Mouse (Mus musculus): Measurements from ENCODE around the gene Pptc7. TPM values are rescaled to one million over a fixed set of nuclear protein-coding genes. Genes with fewer than 3 reads are reported as not detected.
"Not testable (repeated sequence)": the region's sequence is repeated elsewhere in the genome, so short reads cannot be mapped to it uniquely, and the experiment has no call there.

The Pptc7 gene
- polyA plus RNA-seq, 1 experiment from 2014 or later: 7.9 TPM

GRCm38 (mm10) chr5:122306536-122306935 is 22.4 kb downstream of the Pptc7 start:
- no peaks in the 10 kb centered on the region for H3K27me3 ChIP-seq
- H3K36me3 ChIP-seq: peaks cover 12% of the 10 kb centered on the region
- WGBS: 78% methylated on average over 3 of the region's 3 CpGs
- 0 out of 2 replicates have a peak overlapping the region, but pooled peaks have one; percentile 22 for H3K27ac ChIP-seq
- no peaks in the 10 kb centered on the region for H3K9me3 ChIP-seq
- no peak overlapping the region for H3K9ac ChIP-seq
- H3K4me1 ChIP-seq: peaks cover 33% of the 10 kb centered on the region
- no peak overlapping the region for H3K4me2 ChIP-seq
- ATAC-seq (ENCODE audit: insufficient number of reproducible peaks, low FRiP score, low TSS enrichment, low read depth): no peak
- H3K4me3 ChIP-seq: no peak overlapping the region

- WGBS: 88% methylated on average over 8 of the region's 8 CpGs
- Histone ChIP-seq H3K27ac (no peak overlapping the region), H3K9ac (no peak overlapping the region), H3K4me2 (no peak overlapping the region), H3K4me1 (peaks cover 11% of the 10 kb centered on the region), H3K27me3 (no peaks in the 10 kb centered on the region), H3K4me3 (no peak overlapping the region), H3K9me3 (no peaks in the 10 kb centered on the region), H3K36me3 (peaks cover 33% of the 10 kb centered on the region)
- no peak for ATAC-seq (ENCODE audit: insufficient number of reproducible peaks, low FRiP score, low TSS enrichment, low read depth)
Observed at GRCm38 (mm10) chr5:122310699-122311098, 26.5 kb downstream of the Pptc7 start.

- H3K9ac ChIP-seq: no peak overlapping the region
- H3K4me2 ChIP-seq: no peak overlapping the region
- peaks cover 11% of the 10 kb centered on the region for H3K4me1 ChIP-seq
- H3K36me3 ChIP-seq: peaks cover 33% of the 10 kb centered on the region
- no peaks in the 10 kb centered on the region for H3K9me3 ChIP-seq
- no peaks in the 10 kb centered on the region for H3K27me3 ChIP-seq
- no peak overlapping the region for H3K27ac ChIP-seq
- 66% methylated on average over 7 of the region's 7 CpGs for WGBS
- H3K4me3 ChIP-seq: no peak overlapping the region
- no peak for ATAC-seq (ENCODE audit: insufficient number of reproducible peaks, low FRiP score, low TSS enrichment, low read depth)
Observed at GRCm38 (mm10) chr5:122311692-122312091, 27.5 kb downstream of the Pptc7 start.

- no peak overlapping the region for H3K4me2 ChIP-seq
- H3K9ac ChIP-seq: no peak overlapping the region
- no peaks in the 10 kb centered on the region for H3K9me3 ChIP-seq
- peaks cover 38% of the 10 kb centered on the region for H3K36me3 ChIP-seq
- peaks cover 11% of the 10 kb centered on the region for H3K4me1 ChIP-seq
- no peak for ATAC-seq (ENCODE audit: insufficient number of reproducible peaks, low FRiP score, low TSS enrichment, low read depth)
- no peak overlapping the region for H3K27ac ChIP-seq
- WGBS: 89% methylated on average over 4 of the region's 4 CpGs
- H3K4me3 ChIP-seq: no peak overlapping the region
- H3K27me3 ChIP-seq: no peaks in the 10 kb centered on the region
Observed at GRCm38 (mm10) chr5:122312346-122312745, 28.2 kb downstream of the Pptc7 start.

- H3K27ac ChIP-seq: no peak overlapping the region
- no peak overlapping the region for H3K4me2 ChIP-seq
- H3K4me3 ChIP-seq: no peak overlapping the region
- H3K9me3 ChIP-seq: no peaks in the 10 kb centered on the region
- H3K9ac ChIP-seq: no peak overlapping the region
- ATAC-seq (ENCODE audit: insufficient number of reproducible peaks, low FRiP score, low TSS enrichment, low read depth): no peak
- no peaks in the 10 kb centered on the region for H3K27me3 ChIP-seq
- WGBS: 90% methylated on average over 17 of the region's 17 CpGs
- peaks cover 39% of the 10 kb centered on the region for H3K36me3 ChIP-seq
- H3K4me1 ChIP-seq: peaks cover 11% of the 10 kb centered on the region
Observed at GRCm38 (mm10) chr5:122312942-122313684, 28.9 kb downstream of the Pptc7 start.

GRCm38 (mm10) chr5:122314966-122315667 is 31.0 kb downstream of the Pptc7 start:
- H3K9ac ChIP-seq: no peak overlapping the region
- no peaks in the 10 kb centered on the region for H3K27me3 ChIP-seq
- peaks cover 32% of the 10 kb centered on the region for H3K36me3 ChIP-seq
- peak; percentile 84 for ATAC-seq (ENCODE audit: insufficient number of reproducible peaks, low FRiP score, low TSS enrichment, low read depth)
- no peak overlapping the region for H3K4me3 ChIP-seq
- peaks cover 23% of the 10 kb centered on the region for H3K4me1 ChIP-seq
- H3K9me3 ChIP-seq: no peaks in the 10 kb centered on the region
- H3K4me2 ChIP-seq: no peak overlapping the region
- WGBS: 51% methylated on average over 20 of the region's 20 CpGs
- peak overlapping the region; percentile 68 for H3K27ac ChIP-seq

- H3K9me3 ChIP-seq: no peaks in the 10 kb centered on the region
- H3K9ac ChIP-seq: no peak overlapping the region
- no peak overlapping the region for H3K4me3 ChIP-seq
- no peak for ATAC-seq (ENCODE audit: insufficient number of reproducible peaks, low FRiP score, low TSS enrichment, low read depth)
- peaks cover 27% of the 10 kb centered on the region for H3K36me3 ChIP-seq
- no peak overlapping the region for H3K27ac ChIP-seq
- H3K27me3 ChIP-seq: no peaks in the 10 kb centered on the region
- H3K4me2 ChIP-seq: no peak overlapping the region
- peaks cover 24% of the 10 kb centered on the region for H3K4me1 ChIP-seq
- WGBS: 76% methylated on average over 11 of the region's 11 CpGs
Observed at GRCm38 (mm10) chr5:122317329-122318045, 33.3 kb downstream of the Pptc7 start.

- H3K4me1 ChIP-seq: peaks cover 24% of the 10 kb centered on the region
- H3K27me3 ChIP-seq: no peaks in the 10 kb centered on the region
- no peak overlapping the region for H3K9ac ChIP-seq
- H3K9me3 ChIP-seq: no peaks in the 10 kb centered on the region
- WGBS: 77% methylated on average over 3 of the region's 3 CpGs
- H3K4me3 ChIP-seq: no peak overlapping the region
- no peak overlapping the region for H3K27ac ChIP-seq
- H3K4me2 ChIP-seq: no peak overlapping the region
- peaks cover 27% of the 10 kb centered on the region for H3K36me3 ChIP-seq
- ATAC-seq (ENCODE audit: insufficient number of reproducible peaks, low FRiP score, low TSS enrichment, low read depth): no peak
Observed at GRCm38 (mm10) chr5:122318100-122318499, 33.9 kb downstream of the Pptc7 start.

- H3K9me3 ChIP-seq; H3K27me3 ChIP-seq; ATAC-seq (ENCODE audit: insufficient number of reproducible peaks, low FRiP score, low TSS enrichment, low read depth); H3K4me2 ChIP-seq; H3K9ac ChIP-seq; H3K4me3 ChIP-seq: not testable (repeated sequence)
- Histone ChIP-seq H3K4me1 (peaks cover 24% of the 10 kb centered on the region), H3K36me3 (peaks cover 20% of the 10 kb centered on the region; the same call in 1 of the 2 replicates), H3K27ac (peak overlapping the region; percentile 35)
- 53% methylated on average over 3 of the region's 3 CpGs for WGBS
Observed at GRCm38 (mm10) chr5:122318976-122319375, 34.8 kb downstream of the Pptc7 start.

GRCm38 (mm10) chr5:122319474-122320204 is 35.5 kb downstream of the Pptc7 start:
- no peak overlapping the region for H3K4me3 ChIP-seq
- H3K27me3 ChIP-seq: no peaks in the 10 kb centered on the region
- peaks cover 19% of the 10 kb centered on the region; the same call in 1 of the 2 replicates for H3K36me3 ChIP-seq
- ATAC-seq (ENCODE audit: insufficient number of reproducible peaks, low FRiP score, low TSS enrichment, low read depth): no peak
- H3K9ac ChIP-seq: no peak overlapping the region
- no peaks in the 10 kb centered on the region for H3K9me3 ChIP-seq
- H3K4me2 ChIP-seq: no peak overlapping the region
- peaks cover 22% of the 10 kb centered on the region for H3K4me1 ChIP-seq
- peak overlapping the region; percentile 35 for H3K27ac ChIP-seq
- WGBS: 61% methylated on average over 14 of the region's 14 CpGs

- H3K36me3 ChIP-seq: peaks cover 21% of the 10 kb centered on the region
- H3K9ac ChIP-seq: no peak overlapping the region
- no peak overlapping the region for H3K4me2 ChIP-seq
- H3K27ac ChIP-seq: peak overlapping the region; percentile 35
- no peak for ATAC-seq (ENCODE audit: insufficient number of reproducible peaks, low FRiP score, low TSS enrichment, low read depth)
- no peaks in the 10 kb centered on the region for H3K9me3 ChIP-seq
- H3K4me1 ChIP-seq: peaks cover 17% of the 10 kb centered on the region
- no peaks in the 10 kb centered on the region for H3K27me3 ChIP-seq
- WGBS: 61% methylated on average over 12 of the region's 12 CpGs
- no peak overlapping the region for H3K4me3 ChIP-seq
Observed at GRCm38 (mm10) chr5:122320205-122320781, 36.1 kb downstream of the Pptc7 start.

All from limb, embryonic 15.5 days (tissue).